Mouse (Mus musculus) C2C12 (cell line): Measurements from ENCODE around the gene Eps15.

Source experiments
- CEBPB ChIP-seq: IDR thresholded peaks from one replicate; pipeline ENCODE4 v1.6.1; 2011; ENCODE audit warnings: low read depth, mild to moderate bottlenecking, control low read depth, moderate library complexity
- CTCF ChIP-seq: IDR thresholded peaks from one replicate; pipeline ENCODE4 v1.5.1; 2011; ENCODE audit not compliant: control insufficient read depth, insufficient read depth, insufficient read length
- MAX ChIP-seq: IDR thresholded peaks from one replicate; pipeline ENCODE4 v1.6.1; 2011; ENCODE audit warnings: mild to moderate bottlenecking, control low read depth
- USF1 ChIP-seq: IDR thresholded peaks from one replicate; pipeline ENCODE4 v1.6.1; 2011; ENCODE audit warnings: low read depth, mild to moderate bottlenecking, control low read depth, moderate library complexity

DNA sequence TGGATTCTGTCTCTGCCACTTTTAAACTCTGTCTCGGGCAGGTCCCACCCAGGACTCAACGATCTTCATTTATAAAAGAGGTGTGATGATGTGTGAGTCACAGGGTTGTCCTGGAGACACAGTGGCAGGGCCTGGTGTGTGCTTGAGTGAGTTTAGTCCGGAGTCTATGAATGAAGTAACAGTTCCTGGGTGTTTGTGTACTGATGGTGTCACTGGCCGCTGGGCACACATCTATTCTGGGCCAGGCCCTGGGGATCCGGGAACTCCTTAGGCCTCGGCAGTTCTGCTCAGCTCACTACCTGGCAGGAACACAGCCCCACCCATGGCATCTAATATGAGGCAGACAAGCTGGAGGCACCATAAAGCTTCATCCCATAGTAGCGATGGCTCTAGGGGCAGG, 141.5 kb downstream of the Eps15 start:
- TF ChIP-seq CTCF (no peak), MAX (no peak), CEBPB (no peak), USF1 (no peak)
